Mouse (Mus musculus) lung, postnatal 0 days (tissue): ENCODE data around the gene Tns3.

Source experiments
- CTCF ChIP-seq: IDR thresholded peaks from 2 replicates; pipeline ENCODE4 v1.5.1; 2016; ENCODE audit warnings: antibody characterized with exemption, mild to moderate bottlenecking
- EP300 ChIP-seq: IDR thresholded peaks from 2 replicates; pipeline ENCODE4 v1.6.1; 2016; ENCODE audit warnings: antibody characterized with exemption, mild to moderate bottlenecking, control low read depth

GRCm38 (mm10) chr11:8585686-8586085 is 78.6 kb downstream of the Tns3 start:
- TF ChIP-seq EP300 (no peak), CTCF (no peak)
